8 mouse cellular contexts compared by ENCODE assay signal in the genomic region with DNA sequence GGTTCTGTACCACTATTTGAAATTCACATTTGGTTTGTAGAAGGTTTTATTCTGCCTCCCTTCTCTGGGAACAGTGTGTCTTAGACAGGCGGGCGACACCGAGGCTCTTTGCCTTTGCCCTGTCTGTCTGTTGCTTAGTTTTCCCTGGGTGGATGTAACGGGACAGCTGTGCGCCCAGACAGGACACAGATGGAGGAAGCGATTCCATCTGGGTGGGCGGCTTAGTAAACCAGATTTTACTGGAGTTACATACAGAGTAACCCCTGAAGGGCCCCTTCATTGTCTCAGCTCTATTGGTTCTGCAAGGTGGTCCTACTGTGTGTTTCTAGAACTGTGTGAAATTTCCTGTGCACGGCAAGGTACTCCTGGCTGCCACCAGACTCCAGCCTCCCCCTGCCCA.
DNase-seq lines count a peak whose midpoint lies in the region; ATAC-seq lines count a peak whose summit lies in the region.

No protein-coding gene starts in this region.

- peak; percentile 12 to 16 for DNase-seq in cerebellum, postnatal 14 days
- DNase-seq in cerebellum, adult 8-10 months: no peak
- DNase-seq in left cerebral cortex, postnatal 10 days (ENCODE audit: extremely low spot score in 1 of 2, low spot score in 2 of 2): peak; percentile 36 to 49
- no peak for DNase-seq in left cerebral cortex, postnatal 36 days (ENCODE audit: low spot score in 2 of 2)
- DNase-seq in brain, adult 2 months (ENCODE audit: low read depth, low spot score): peak; percentile 56
- peak; percentile 47 to 64 for DNase-seq in layer of hippocampus, adult 8-10 months (ENCODE audit: low spot score in 2 of 2)
- DNase-seq in urinary bladder, postnatal 25 days (ENCODE audit: low spot score): no peak

- ATAC-seq in erythroblast, adult 5-6 weeks (replicated peaks; ENCODE audit: low FRiP score, poor library complexity, severe bottlenecking): no peak

- intact Hi-C loops in left cerebral cortex, postnatal 10 days (cut with DNase I): no loop called here
- intact Hi-C loops in left cerebral cortex, postnatal 36 days (cut with DNase I): no loop called here

Comparison
In these comparisons a context has a peak if more than half of its experiments do, and no peak if none do; other contexts are left out.
1. DNase-seq: peak in cerebellum, postnatal 14 days (2 of 2), left cerebral cortex, postnatal 10 days (2 of 2), brain, adult 2 months (single experiment) and layer of hippocampus, adult 8-10 months (2 of 2); none in cerebellum, adult 8-10 months (single experiment), left cerebral cortex, postnatal 36 days (0 of 2) and urinary bladder, postnatal 25 days (single experiment).